Mouse (Mus musculus) heart, postnatal 0 days (tissue): ENCODE measurements around the gene Ska3.

Experiments used
- CTCF ChIP-seq: IDR thresholded peaks from 2 replicates; pipeline ENCODE4 v1.5.1; 2016; ENCODE audit warnings: antibody characterized with exemption, control low read depth, low read depth
- EP300 ChIP-seq: IDR thresholded peaks from 2 replicates; pipeline ENCODE4 v1.6.1; 2016; ENCODE audit warnings: antibody characterized with exemption, low read depth

GRCm38 (mm10) chr14:57787406-57787805, 38.6 kb downstream of the Ska3 start:
- TF ChIP-seq EP300 (no peak), CTCF (no peak)
